Mouse (Mus musculus): ENCODE results near the gene Aen. TPM values are rescaled to one million over a fixed set of nuclear protein-coding genes. Genes with fewer than 3 reads are reported as not detected.
A peak's percentile ranks its signal among the peaks of the same experiment; 100 is the strongest.

Gene Aen
- total and polyA plus RNA-seq, 2 experiments from 2014 or later, result 43.0 to 54.4 TPM

DNA sequence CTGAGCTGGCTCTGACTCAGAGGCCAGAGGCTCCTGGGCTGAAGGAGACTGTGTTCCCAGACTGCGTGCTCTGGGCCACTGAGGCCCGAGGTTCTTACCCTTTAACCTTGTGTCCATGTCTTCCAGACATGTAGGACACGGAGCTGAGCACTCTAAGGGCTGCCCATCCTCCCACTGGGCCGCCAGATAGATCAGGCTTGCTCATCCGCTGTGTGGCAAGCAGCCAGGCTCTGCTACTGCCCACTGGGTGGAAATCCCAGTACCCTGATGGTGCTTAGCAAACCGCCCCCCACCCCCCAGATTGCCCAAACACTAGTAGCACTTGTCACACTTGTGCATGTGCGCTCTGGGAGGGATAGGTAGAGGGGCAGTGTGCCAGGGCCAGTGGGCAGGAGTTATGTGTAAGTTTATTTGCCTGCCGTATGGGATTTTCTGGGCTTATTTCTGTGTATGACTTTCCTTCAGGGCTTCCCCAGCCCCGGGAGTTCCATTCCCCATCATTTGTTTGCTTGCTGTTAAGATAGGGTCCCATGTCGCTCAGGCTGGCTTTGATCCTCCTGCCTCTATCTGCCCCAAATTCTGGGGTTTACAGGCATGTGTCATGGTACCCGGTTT, 19.3 kb downstream of the Aen start:
- H3K36me3 ChIP-seq (ENCODE audit: insufficient read depth, low read length), result no peaks in the 10 kb centered on the region
- no peak overlapping the region for H3K4me2 ChIP-seq (ENCODE audit: low read depth, low read length)
- no peaks in the 10 kb centered on the region for H3K9me3 ChIP-seq (ENCODE audit: low read length)
- peaks cover 11% of the 10 kb centered on the region for H3K4me1 ChIP-seq (ENCODE audit: insufficient read depth, low read length)
- H3K9ac ChIP-seq (replicated peaks; ENCODE audit: low read length), result no peak overlapping the region
- TF ChIP-seq CTCF (IDR thresholded peaks at IDR 0.05; ENCODE audit: low read depth), result no peak
- H3K27ac ChIP-seq, result no peak overlapping the region
- H3K4me3 ChIP-seq (ENCODE audit: low read length), result no peak overlapping the region
- no peaks in the 10 kb centered on the region for H3K27me3 ChIP-seq (ENCODE audit: insufficient read depth, low read length)
- 82% methylated on average over 11 of the region's 11 CpGs for WGBS
- no peak for DNase-seq (ENCODE audit: low spot score)
- ATAC-seq, result no peak

DNA sequence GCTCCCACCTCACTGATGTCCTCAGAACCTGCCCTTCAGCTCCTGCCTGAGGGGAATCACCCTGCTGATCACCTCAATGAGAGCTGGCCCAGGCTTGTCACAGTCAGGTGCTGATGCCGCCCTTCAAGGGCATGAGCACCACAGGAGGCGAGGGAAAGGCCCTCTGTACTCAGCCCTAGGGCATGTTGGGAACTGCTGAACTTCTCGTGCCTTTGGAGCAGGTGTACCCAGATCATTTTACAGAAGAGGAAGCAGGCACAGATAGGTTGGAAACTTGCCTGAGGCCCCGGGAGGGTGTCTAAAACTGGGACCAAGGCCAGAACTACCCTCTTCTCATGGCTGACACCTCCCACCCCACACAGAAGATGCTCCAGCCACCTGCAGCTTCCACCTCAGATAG, 23.0 kb downstream of the Aen start:
- no peak for TF ChIP-seq CTCF (IDR thresholded peaks at IDR 0.05; ENCODE audit: low read depth)
- Histone ChIP-seq H3K27ac (no peak overlapping the region), H3K4me3 (ENCODE audit: low read length) (no peak overlapping the region), H3K9me3 (ENCODE audit: low read length) (no peaks in the 10 kb centered on the region), H3K4me2 (ENCODE audit: low read depth, low read length) (no peak overlapping the region), H3K9ac (replicated peaks; ENCODE audit: low read length) (no peak overlapping the region), H3K27me3 (ENCODE audit: insufficient read depth, low read length) (no peaks in the 10 kb centered on the region), H3K4me1 (ENCODE audit: insufficient read depth, low read length) (no peaks in the 10 kb centered on the region), H3K36me3 (ENCODE audit: insufficient read depth, low read length) (no peaks in the 10 kb centered on the region)
- peak; percentile 15 for DNase-seq (ENCODE audit: low spot score)
- no peak for ATAC-seq
- WGBS, result 49% methylated on average over 4 of the region's 4 CpGs

DNA sequence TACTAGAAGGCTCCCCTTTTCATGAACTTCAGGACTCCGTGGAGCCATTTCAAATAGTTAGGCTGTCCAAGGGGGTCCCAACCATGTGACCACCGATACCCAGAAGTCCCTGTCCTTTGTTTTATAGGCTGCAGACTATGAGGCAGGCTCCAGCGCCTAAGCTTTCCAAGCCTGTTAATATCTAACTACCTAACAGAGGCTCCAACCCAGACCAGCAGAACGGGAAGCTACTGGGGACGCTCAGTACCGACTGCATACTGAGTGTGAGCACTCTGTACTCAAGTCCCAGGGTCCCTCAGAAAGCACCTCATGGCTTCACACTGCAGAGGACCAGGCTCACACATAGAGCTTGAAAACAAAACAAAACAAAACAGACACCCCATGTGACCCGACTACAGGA, 26.9 kb downstream of the Aen start:
- Histone ChIP-seq H3K4me3 (ENCODE audit: low read length) (no peak overlapping the region), H3K36me3 (ENCODE audit: insufficient read depth, low read length) (no peaks in the 10 kb centered on the region), H3K9me3 (ENCODE audit: low read length) (no peaks in the 10 kb centered on the region), H3K9ac (replicated peaks; ENCODE audit: low read length) (no peak overlapping the region), H3K27me3 (ENCODE audit: insufficient read depth, low read length) (no peaks in the 10 kb centered on the region), H3K4me1 (ENCODE audit: insufficient read depth, low read length) (no peaks in the 10 kb centered on the region), H3K4me2 (ENCODE audit: low read depth, low read length) (no peak overlapping the region), H3K27ac (no peak overlapping the region)
- no peak for TF ChIP-seq CTCF (IDR thresholded peaks at IDR 0.05; ENCODE audit: low read depth)
- DNase-seq (ENCODE audit: low spot score) (no peak), ATAC-seq (no peak)
- WGBS, result 65% methylated on average over 7 of the region's 7 CpGs

DNA sequence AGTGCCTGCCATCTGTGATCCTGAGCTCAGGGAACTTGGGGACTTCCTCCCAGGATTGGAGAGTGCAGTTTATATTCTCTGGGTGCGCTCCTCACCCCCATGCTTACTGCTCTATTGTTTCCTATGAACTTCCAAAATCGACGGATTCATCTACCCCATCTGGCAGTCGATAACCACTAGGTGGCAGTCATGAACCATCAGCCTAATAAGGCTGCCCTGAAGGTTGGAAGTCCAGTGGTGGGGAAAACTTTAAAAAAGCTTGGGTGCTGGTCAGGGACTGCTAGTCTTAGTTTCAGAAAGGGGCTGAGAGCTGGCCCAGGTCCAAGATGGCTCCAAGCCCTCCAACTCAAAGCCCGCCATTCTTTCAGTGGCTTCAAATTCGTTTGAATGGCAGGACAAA, 28.6 kb downstream of the Aen start:
- H3K9ac ChIP-seq (replicated peaks; ENCODE audit: low read length), result no peak overlapping the region
- peak; percentile 93 for DNase-seq (ENCODE audit: low spot score)
- peak; percentile 97 for TF ChIP-seq CTCF (IDR thresholded peaks at IDR 0.05; ENCODE audit: low read depth)
- no peaks in the 10 kb centered on the region for H3K27me3 ChIP-seq (ENCODE audit: insufficient read depth, low read length)
- H3K4me3 ChIP-seq (ENCODE audit: low read length), result no peak overlapping the region
- ATAC-seq, result peak; percentile 55; the same call in 1 of the 2 replicates
- no peak overlapping the region for H3K4me2 ChIP-seq (ENCODE audit: low read depth, low read length)
- no peak overlapping the region for H3K27ac ChIP-seq
- 8% methylated on average over 6 of the region's 6 CpGs for WGBS
- H3K4me1 ChIP-seq (ENCODE audit: insufficient read depth, low read length), result no peaks in the 10 kb centered on the region
- no peaks in the 10 kb centered on the region for H3K9me3 ChIP-seq (ENCODE audit: low read length)
- H3K36me3 ChIP-seq (ENCODE audit: insufficient read depth, low read length), result no peaks in the 10 kb centered on the region

DNA sequence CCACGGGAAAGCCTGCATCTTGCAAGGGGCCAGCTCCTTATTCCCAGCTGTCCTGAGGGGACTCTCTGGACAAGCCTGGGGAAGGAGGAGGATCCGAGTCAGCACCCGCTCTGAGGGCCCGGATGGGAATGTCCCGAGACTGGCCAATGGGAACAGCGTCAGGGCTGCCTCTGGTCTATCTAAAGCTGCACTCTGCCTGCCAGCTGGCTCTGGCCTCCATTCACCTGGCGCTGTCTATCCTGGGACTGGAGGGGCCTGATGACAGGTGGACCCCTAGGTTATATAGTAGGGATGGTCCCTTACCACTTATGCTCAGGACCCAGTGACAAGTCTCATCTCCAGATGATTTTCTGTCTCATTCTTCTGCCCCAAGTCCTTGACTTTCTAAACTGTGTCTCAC, 29.1 kb downstream of the Aen start:
- no peak overlapping the region for H3K4me3 ChIP-seq (ENCODE audit: low read length)
- no peaks in the 10 kb centered on the region for H3K27me3 ChIP-seq (ENCODE audit: insufficient read depth, low read length)
- 60% methylated on average over 7 of the region's 7 CpGs for WGBS
- H3K36me3 ChIP-seq (ENCODE audit: insufficient read depth, low read length), result no peaks in the 10 kb centered on the region
- H3K4me1 ChIP-seq (ENCODE audit: insufficient read depth, low read length), result no peaks in the 10 kb centered on the region
- H3K27ac ChIP-seq, result no peak overlapping the region
- TF ChIP-seq CTCF (IDR thresholded peaks at IDR 0.05; ENCODE audit: low read depth), result no peak
- DNase-seq (ENCODE audit: low spot score) (no peak), ATAC-seq (0 out of 2 replicates have a peak, but pooled peaks have one; percentile 24)
- no peak overlapping the region for H3K9ac ChIP-seq (replicated peaks; ENCODE audit: low read length)
- H3K4me2 ChIP-seq (ENCODE audit: low read depth, low read length), result no peak overlapping the region
- H3K9me3 ChIP-seq (ENCODE audit: low read length), result no peaks in the 10 kb centered on the region

DNA sequence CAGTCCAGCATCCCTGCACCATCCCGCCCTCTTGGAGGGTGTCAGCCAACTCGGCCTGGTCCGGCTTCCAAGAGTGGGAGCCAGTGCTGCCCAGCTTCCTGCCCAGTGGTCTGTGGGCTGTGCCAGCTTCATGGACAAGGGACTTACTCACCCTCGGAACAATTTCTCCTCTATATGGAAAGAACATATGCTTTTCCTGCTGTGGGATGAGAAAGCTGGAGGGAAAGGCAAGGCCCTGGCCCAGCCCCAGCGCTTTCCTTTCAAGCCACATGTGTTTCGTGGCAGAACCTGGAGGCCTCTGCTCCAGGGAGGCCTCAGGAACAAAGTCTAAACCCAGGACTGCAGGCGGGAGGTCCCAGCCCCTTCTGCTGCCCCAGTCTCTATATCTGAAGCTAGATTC, 30.0 kb downstream of the Aen start:
- Histone ChIP-seq H3K9ac (replicated peaks; ENCODE audit: low read length) (no peak overlapping the region), H3K9me3 (ENCODE audit: low read length) (no peaks in the 10 kb centered on the region), H3K4me3 (ENCODE audit: low read length) (no peak overlapping the region), H3K27ac (no peak overlapping the region), H3K27me3 (ENCODE audit: insufficient read depth, low read length) (no peaks in the 10 kb centered on the region), H3K4me2 (ENCODE audit: low read depth, low read length) (no peak overlapping the region), H3K36me3 (ENCODE audit: insufficient read depth, low read length) (no peaks in the 10 kb centered on the region), H3K4me1 (ENCODE audit: insufficient read depth, low read length) (no peaks in the 10 kb centered on the region)
- ATAC-seq (no peak; the same call in 1 of the 2 replicates), DNase-seq (ENCODE audit: low spot score) (no peak)
- WGBS, result 57% methylated on average over 7 of the region's 7 CpGs
- TF ChIP-seq CTCF (IDR thresholded peaks at IDR 0.05; ENCODE audit: low read depth), result no peak

DNA sequence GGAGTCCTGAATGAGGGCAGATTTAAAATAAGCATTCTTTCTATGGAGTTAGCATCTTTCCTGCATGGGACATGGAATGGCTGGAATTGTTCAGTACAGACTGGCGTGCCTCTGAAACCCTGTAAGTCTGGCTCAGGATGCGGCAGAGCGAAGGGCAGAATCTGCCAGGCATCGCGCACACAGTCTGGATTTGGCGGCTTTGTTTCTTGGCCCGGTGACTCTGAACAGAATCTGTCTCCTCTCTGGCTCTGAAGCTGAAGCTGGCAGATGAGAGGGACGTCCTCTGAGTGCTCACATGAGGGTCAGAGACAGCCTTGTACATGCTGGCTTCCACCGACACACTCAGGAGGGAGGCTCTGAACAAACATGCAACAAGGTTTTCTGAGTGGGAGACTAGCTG, 30.5 kb downstream of the Aen start:
- Histone ChIP-seq H3K27me3 (ENCODE audit: insufficient read depth, low read length) (no peaks in the 10 kb centered on the region), H3K4me2 (ENCODE audit: low read depth, low read length) (no peak overlapping the region), H3K4me3 (ENCODE audit: low read length) (no peak overlapping the region), H3K9ac (replicated peaks; ENCODE audit: low read length) (no peak overlapping the region), H3K9me3 (ENCODE audit: low read length) (no peaks in the 10 kb centered on the region), H3K27ac (no peak overlapping the region), H3K36me3 (ENCODE audit: insufficient read depth, low read length) (no peaks in the 10 kb centered on the region), H3K4me1 (ENCODE audit: insufficient read depth, low read length) (no peaks in the 10 kb centered on the region)
- WGBS, result 49% methylated on average over 9 of the region's 9 CpGs
- ATAC-seq (peak; percentile 24; the same call in 1 of the 2 replicates), DNase-seq (ENCODE audit: low spot score) (peak; percentile 58)
- no peak for TF ChIP-seq CTCF (IDR thresholded peaks at IDR 0.05; ENCODE audit: low read depth)

All from hindbrain, postnatal 0 days (tissue).